Mouse (Mus musculus): Measurements from ENCODE around the gene Kif6. TPM values are rescaled to one million over a fixed set of nuclear protein-coding genes. Genes with fewer than 3 reads are reported as not detected.

Kif6 gene
- polyA plus RNA-seq, 1 experiment from 2014 or later = 2.2 TPM

DNA sequence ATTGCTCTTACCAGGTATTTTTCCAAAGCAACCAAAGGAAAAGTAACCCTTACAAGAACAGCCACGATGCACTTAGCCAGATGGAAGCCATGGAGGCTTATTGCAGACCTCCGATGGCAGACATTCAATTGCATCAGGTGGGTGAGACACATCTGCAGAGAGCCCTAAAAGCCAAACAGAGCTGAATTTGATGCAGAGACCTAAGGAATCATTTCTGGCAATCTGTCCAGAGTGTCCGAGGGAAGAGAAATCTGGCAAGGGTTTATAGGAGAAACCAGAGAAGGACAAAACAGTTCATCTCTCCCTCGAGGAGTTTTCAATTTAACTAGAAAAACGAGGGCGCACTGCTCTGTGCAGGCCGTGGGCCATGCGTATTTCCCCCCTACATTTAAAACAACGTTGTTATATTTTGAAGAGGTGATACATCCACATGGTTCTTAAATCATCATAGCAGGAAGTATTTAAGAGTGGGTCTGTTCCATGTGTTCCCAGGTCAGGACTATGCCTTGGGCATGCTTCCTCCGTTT is 177.3 kb downstream of the Kif6 start:
- Histone ChIP-seq H3K27me3 (ENCODE audit: insufficient read depth, low read length) (no peaks in the 10 kb centered on the region), H3K4me1 (ENCODE audit: insufficient read depth, low read length) (0 out of 2 replicates have a peak, but pooled peaks cover 2% of the 10 kb centered on the region), H3K4me2 (replicated peaks; ENCODE audit: low read depth, low read length) (no peak overlapping the region), H3K4me3 (ENCODE audit: low read length) (no peak overlapping the region), H3K36me3 (ENCODE audit: insufficient read depth, low read length) (no peaks in the 10 kb centered on the region), H3K9ac (replicated peaks; ENCODE audit: low read length) (no peak overlapping the region), H3K9me3 (ENCODE audit: low read length) (no peaks in the 10 kb centered on the region), H3K27ac (ENCODE audit: low read length) (no peak overlapping the region)
- WGBS = 68% methylated on average over 10 of the region's 10 CpGs
- ATAC-seq (ENCODE audit: low FRiP score, low TSS enrichment) = no peak

GRCm38 (mm10) chr17:49792946-49793345 is 178.0 kb downstream of the Kif6 start:
- Histone ChIP-seq H3K27ac (ENCODE audit: low read length) (no peak overlapping the region), H3K36me3 (ENCODE audit: insufficient read depth, low read length) (no peaks in the 10 kb centered on the region), H3K27me3 (ENCODE audit: insufficient read depth, low read length) (no peaks in the 10 kb centered on the region), H3K4me3 (ENCODE audit: low read length) (no peak overlapping the region), H3K9me3 (ENCODE audit: low read length) (no peaks in the 10 kb centered on the region), H3K9ac (replicated peaks; ENCODE audit: low read length) (no peak overlapping the region), H3K4me1 (ENCODE audit: insufficient read depth, low read length) (0 out of 2 replicates have a peak, but pooled peaks cover 3% of the 10 kb centered on the region), H3K4me2 (replicated peaks; ENCODE audit: low read depth, low read length) (no peak overlapping the region)
- ATAC-seq (ENCODE audit: low FRiP score, low TSS enrichment) = no peak
- WGBS = 90% methylated on average over 1 of the region's 1 CpGs

- Histone ChIP-seq H3K9ac (replicated peaks; ENCODE audit: low read length) (no peak overlapping the region), H3K4me2 (replicated peaks; ENCODE audit: low read depth, low read length) (no peak overlapping the region), H3K9me3 (ENCODE audit: low read length) (no peaks in the 10 kb centered on the region), H3K27me3 (ENCODE audit: insufficient read depth, low read length) (no peaks in the 10 kb centered on the region), H3K4me1 (ENCODE audit: insufficient read depth, low read length) (0 out of 2 replicates have a peak, but pooled peaks cover 3% of the 10 kb centered on the region), H3K4me3 (ENCODE audit: low read length) (no peak overlapping the region), H3K27ac (ENCODE audit: low read length) (no peak overlapping the region), H3K36me3 (ENCODE audit: insufficient read depth, low read length) (no peaks in the 10 kb centered on the region)
- ATAC-seq (ENCODE audit: low FRiP score, low TSS enrichment) = no peak
- 89% methylated on average over 3 of the region's 3 CpGs for WGBS
Measured at GRCm38 (mm10) chr17:49793965-49794364, 179.0 kb downstream of the Kif6 start.

GRCm38 (mm10) chr17:49795241-49795640 is 180.3 kb downstream of the Kif6 start:
- Histone ChIP-seq H3K9ac (replicated peaks; ENCODE audit: low read length) (no peak overlapping the region), H3K9me3 (ENCODE audit: low read length) (no peaks in the 10 kb centered on the region), H3K4me1 (ENCODE audit: insufficient read depth, low read length) (peaks cover 12% of the 10 kb centered on the region), H3K27me3 (ENCODE audit: insufficient read depth, low read length) (no peaks in the 10 kb centered on the region), H3K36me3 (ENCODE audit: insufficient read depth, low read length) (no peaks in the 10 kb centered on the region), H3K27ac (ENCODE audit: low read length) (no peak overlapping the region), H3K4me2 (replicated peaks; ENCODE audit: low read depth, low read length) (no peak overlapping the region), H3K4me3 (ENCODE audit: low read length) (no peak overlapping the region)
- 80% methylated on average over 3 of the region's 3 CpGs for WGBS
- ATAC-seq (ENCODE audit: low FRiP score, low TSS enrichment) = no peak

GRCm38 (mm10) chr17:49796116-49796515 is 181.2 kb downstream of the Kif6 start:
- no peak overlapping the region for H3K4me2 ChIP-seq (replicated peaks; ENCODE audit: low read depth, low read length)
- no peak for ATAC-seq (ENCODE audit: low FRiP score, low TSS enrichment)
- no peaks in the 10 kb centered on the region for H3K36me3 ChIP-seq (ENCODE audit: insufficient read depth, low read length)
- no peaks in the 10 kb centered on the region for H3K27me3 ChIP-seq (ENCODE audit: insufficient read depth, low read length)
- H3K9me3 ChIP-seq (ENCODE audit: low read length) = no peaks in the 10 kb centered on the region
- H3K27ac ChIP-seq (ENCODE audit: low read length) = peak overlapping the region; percentile 26; the same call in 1 of the 2 replicates
- 80% methylated on average over 3 of the region's 3 CpGs for WGBS
- no peak overlapping the region for H3K4me3 ChIP-seq (ENCODE audit: low read length)
- H3K4me1 ChIP-seq (ENCODE audit: insufficient read depth, low read length) = peaks cover 14% of the 10 kb centered on the region
- no peak overlapping the region for H3K9ac ChIP-seq (replicated peaks; ENCODE audit: low read length)

GRCm38 (mm10) chr17:49799168-49799567 is 184.2 kb downstream of the Kif6 start:
- 70% methylated on average over 5 of the region's 5 CpGs for WGBS
- 0 out of 2 replicates have a peak, but pooled peaks have one; percentile 37 for ATAC-seq (ENCODE audit: low FRiP score, low TSS enrichment)
- no peak overlapping the region for H3K9ac ChIP-seq (replicated peaks; ENCODE audit: low read length)

DNA sequence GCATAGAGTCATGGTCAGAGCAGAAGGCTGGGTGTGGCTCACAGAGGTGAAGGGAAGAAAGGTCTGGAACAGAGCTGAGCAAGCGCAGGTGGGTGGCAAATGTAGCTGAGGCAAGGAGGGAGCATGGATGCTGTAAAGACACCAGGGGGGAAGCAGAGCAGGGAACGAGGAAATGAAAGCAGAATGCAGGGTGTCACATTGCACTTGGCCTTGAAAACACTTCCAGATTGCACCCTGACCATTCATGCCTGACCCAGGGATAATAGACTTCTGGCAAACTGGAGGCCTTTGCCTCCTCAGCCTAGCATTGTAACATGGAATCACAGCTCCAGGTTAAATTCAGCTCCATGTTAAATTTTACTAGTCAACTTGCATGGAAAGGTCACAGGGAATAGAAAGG is 185.2 kb downstream of the Kif6 start:
- Histone ChIP-seq H3K4me1 (ENCODE audit: insufficient read depth, low read length) (peaks cover 14% of the 10 kb centered on the region), H3K36me3 (ENCODE audit: insufficient read depth, low read length) (no peaks in the 10 kb centered on the region), H3K27ac (ENCODE audit: low read length) (0 out of 2 replicates have a peak overlapping the region, but pooled peaks have one; percentile 12), H3K9me3 (ENCODE audit: low read length) (no peaks in the 10 kb centered on the region), H3K4me3 (ENCODE audit: low read length) (no peak overlapping the region), H3K4me2 (replicated peaks; ENCODE audit: low read depth, low read length) (no peak overlapping the region), H3K9ac (replicated peaks; ENCODE audit: low read length) (no peak overlapping the region), H3K27me3 (ENCODE audit: insufficient read depth, low read length) (no peaks in the 10 kb centered on the region)
- WGBS = 36% methylated on average over 2 of the region's 2 CpGs
- ATAC-seq (ENCODE audit: low FRiP score, low TSS enrichment) = peak; percentile 86

More at GRCm38 (mm10) chr17:49799168-49799567, 184.2 kb downstream of the Kif6 start:
- no peak overlapping the region for H3K4me3 ChIP-seq (ENCODE audit: low read length)
- no peak overlapping the region for H3K27ac ChIP-seq (ENCODE audit: low read length)
- peaks cover 14% of the 10 kb centered on the region for H3K4me1 ChIP-seq (ENCODE audit: insufficient read depth, low read length)
- H3K27me3 ChIP-seq (ENCODE audit: insufficient read depth, low read length) = no peaks in the 10 kb centered on the region
- no peaks in the 10 kb centered on the region for H3K36me3 ChIP-seq (ENCODE audit: insufficient read depth, low read length)
- H3K4me2 ChIP-seq (replicated peaks; ENCODE audit: low read depth, low read length) = no peak overlapping the region
- no peaks in the 10 kb centered on the region for H3K9me3 ChIP-seq (ENCODE audit: low read length)

DNA sequence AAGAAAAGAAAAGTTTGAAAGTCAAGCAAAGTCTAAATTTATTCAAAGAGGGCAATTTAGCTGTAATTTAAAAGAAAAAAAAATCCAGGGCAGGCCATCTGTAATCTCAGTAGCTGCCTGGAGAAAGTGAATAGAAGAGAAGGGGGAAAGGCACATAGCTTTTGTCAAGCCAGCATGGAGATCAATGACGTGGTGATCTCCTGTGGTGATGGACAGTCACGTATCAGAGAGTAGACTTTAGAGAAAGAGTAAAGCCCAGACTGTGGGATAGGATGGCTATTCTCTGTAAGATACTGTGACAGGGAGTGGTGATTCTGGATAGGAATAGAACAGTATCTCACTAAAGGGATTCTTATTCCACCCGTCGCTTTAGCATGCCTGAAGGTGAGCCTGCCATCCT is 192.5 kb downstream of the Kif6 start:
- Histone ChIP-seq H3K9me3 (ENCODE audit: low read length) (no peaks in the 10 kb centered on the region), H3K36me3 (ENCODE audit: insufficient read depth, low read length) (no peaks in the 10 kb centered on the region), H3K4me3 (ENCODE audit: low read length) (no peak overlapping the region), H3K4me1 (ENCODE audit: insufficient read depth, low read length) (peaks cover 6% of the 10 kb centered on the region; the same call in 1 of the 2 replicates), H3K27me3 (ENCODE audit: insufficient read depth, low read length) (no peaks in the 10 kb centered on the region), H3K4me2 (replicated peaks; ENCODE audit: low read depth, low read length) (no peak overlapping the region), H3K27ac (ENCODE audit: low read length) (no peak overlapping the region), H3K9ac (replicated peaks; ENCODE audit: low read length) (no peak overlapping the region)
- WGBS = 92% methylated on average over 4 of the region's 4 CpGs
- ATAC-seq (ENCODE audit: low FRiP score, low TSS enrichment) = no peak

DNA sequence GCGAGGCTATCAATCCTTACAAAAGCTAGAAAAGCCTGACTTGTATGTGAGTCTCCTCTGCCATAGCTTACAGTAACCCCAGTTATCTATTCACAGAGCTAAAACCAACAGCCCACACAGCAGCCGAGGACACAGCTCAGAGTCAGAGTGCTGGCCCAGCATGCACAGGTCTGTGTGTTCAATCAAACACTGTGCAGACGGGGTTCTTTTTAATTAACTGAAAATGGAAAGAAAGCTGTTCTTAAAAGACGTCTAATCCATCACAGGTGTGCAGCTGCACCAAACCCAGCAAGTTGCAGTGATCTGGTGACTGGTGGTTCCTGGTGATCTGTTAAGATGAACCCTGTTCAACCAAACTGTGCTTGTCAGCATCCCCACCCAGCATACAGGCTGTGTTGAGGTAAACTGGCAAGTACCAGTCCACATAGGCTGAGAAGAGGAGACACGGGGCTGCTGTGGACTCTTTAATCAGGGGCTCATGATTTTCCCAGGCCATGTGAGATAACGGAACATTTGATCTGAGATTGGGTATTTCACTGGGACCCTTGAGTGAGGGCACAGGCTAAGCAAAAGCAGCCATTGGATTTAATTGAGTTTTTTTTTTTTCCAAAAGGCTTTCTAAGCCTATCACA is 193.9 kb downstream of the Kif6 start:
- no peak for ATAC-seq (ENCODE audit: low FRiP score, low TSS enrichment)
- Histone ChIP-seq H3K4me2 (replicated peaks; ENCODE audit: low read depth, low read length) (no peak overlapping the region), H3K4me1 (ENCODE audit: insufficient read depth, low read length) (peaks cover 6% of the 10 kb centered on the region; the same call in 1 of the 2 replicates), H3K4me3 (ENCODE audit: low read length) (no peak overlapping the region), H3K9ac (replicated peaks; ENCODE audit: low read length) (no peak overlapping the region), H3K9me3 (ENCODE audit: low read length) (no peaks in the 10 kb centered on the region), H3K36me3 (ENCODE audit: insufficient read depth, low read length) (no peaks in the 10 kb centered on the region), H3K27me3 (ENCODE audit: insufficient read depth, low read length) (no peaks in the 10 kb centered on the region), H3K27ac (ENCODE audit: low read length) (no peak overlapping the region)
- 69% methylated on average over 6 of the region's 6 CpGs for WGBS

DNA sequence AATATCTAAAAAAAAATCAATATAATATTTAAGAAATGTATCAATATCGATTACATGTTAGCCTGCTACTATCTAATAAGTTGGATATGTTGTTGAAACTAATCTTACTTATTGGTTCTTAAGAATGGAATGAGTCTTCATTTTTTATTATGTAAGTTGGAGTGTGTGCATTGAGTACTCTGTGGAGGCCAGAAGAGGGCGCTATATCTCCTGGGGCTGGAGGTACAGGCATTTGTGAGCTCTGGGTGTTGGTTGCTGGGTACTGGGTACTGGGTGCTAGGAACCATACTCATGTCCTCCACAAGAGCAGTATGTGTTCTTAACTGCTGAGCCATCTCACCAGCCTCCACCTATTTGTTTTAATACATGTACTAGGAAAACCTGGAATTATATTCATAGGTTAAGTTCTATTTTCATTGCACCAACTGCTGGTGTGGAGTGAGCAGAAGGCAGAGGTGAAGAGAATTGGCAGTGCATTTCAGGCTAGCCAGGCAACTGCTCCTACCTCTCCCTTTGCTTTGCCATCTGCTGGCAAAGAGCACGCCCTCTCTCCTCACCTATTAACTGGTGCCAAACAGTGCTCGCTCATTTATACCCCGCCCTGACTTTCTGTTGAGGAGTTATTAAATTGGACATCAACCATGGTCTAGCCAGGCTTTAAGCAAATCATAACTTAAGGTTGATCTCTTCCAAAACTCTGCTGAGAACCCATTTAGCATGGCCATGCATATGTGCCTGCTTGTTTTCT is 199.1 kb downstream of the Kif6 start:
- H3K27me3 ChIP-seq (ENCODE audit: insufficient read depth, low read length) = no peaks in the 10 kb centered on the region
- H3K9ac ChIP-seq (replicated peaks; ENCODE audit: low read length) = no peak overlapping the region
- H3K27ac ChIP-seq (ENCODE audit: low read length) = no peak overlapping the region
- H3K9me3 ChIP-seq (ENCODE audit: low read length) = no peaks in the 10 kb centered on the region
- no peaks in the 10 kb centered on the region for H3K36me3 ChIP-seq (ENCODE audit: insufficient read depth, low read length)
- 91% methylated on average over 5 of the region's 5 CpGs for WGBS
- peaks cover 11% of the 10 kb centered on the region for H3K4me1 ChIP-seq (ENCODE audit: insufficient read depth, low read length)
- ATAC-seq (ENCODE audit: low FRiP score, low TSS enrichment) = no peak
- H3K4me2 ChIP-seq (replicated peaks; ENCODE audit: low read depth, low read length) = no peak overlapping the region
- no peak overlapping the region for H3K4me3 ChIP-seq (ENCODE audit: low read length)

Data from kidney, embryonic 16.5 days (tissue).